Mouse (Mus musculus) forebrain, embryonic 12.5 days (tissue): ENCODE measurements around the gene Tmem62. TPM values are rescaled to one million over a fixed set of nuclear protein-coding genes. Genes with fewer than 3 reads are reported as not detected.

Experiments used
- ATAC-seq: fragments of 200-750 bp; cut with Nextera tagmentation; 2 replicates; pipeline ENCODE4 v1.8.0; 2017; ENCODE audit warnings: moderate TSS enrichment; ENCODE audit not compliant: low FRiP score
- H3K27ac ChIP-seq: fragments of 300-500 bp; sonication (generic); 2 replicates; pipeline ENCODE4 v1.5.1; 2016; ENCODE audit warnings: mild to moderate bottlenecking
- H3K27me3 ChIP-seq: fragments of 300-500 bp; sonication (generic); 2 replicates; pipeline ENCODE4 v1.6.1; 2016; ENCODE audit warnings: mild to moderate bottlenecking
- H3K36me3 ChIP-seq: fragments of 300-500 bp; sonication (generic); replicated peaks from 2 replicates; pipeline ENCODE4 v1.6.1; 2016; ENCODE audit warnings: mild to moderate bottlenecking
- H3K4me1 ChIP-seq: fragments of 300-500 bp; sonication (generic); 2 replicates; pipeline ENCODE4 v1.6.1; 2016
- H3K4me2 ChIP-seq: fragments of 300-500 bp; sonication (generic); 2 replicates; pipeline ENCODE4 v1.6.1; 2016; ENCODE audit warnings: mild to moderate bottlenecking, moderate library complexity
- H3K4me3 ChIP-seq: fragments of 300-500 bp; sonication (generic); replicated peaks from 2 replicates; pipeline ENCODE4 v1.5.1; 2016; ENCODE audit warnings: mild to moderate bottlenecking
- H3K9ac ChIP-seq: fragments of 300-500 bp; sonication (generic); 2 replicates; pipeline ENCODE4 v1.6.1; 2016; ENCODE audit warnings: mild to moderate bottlenecking
- H3K9me3 ChIP-seq: fragments of 300-500 bp; sonication (generic); 2 replicates; pipeline ENCODE4 v1.6.1; 2016
- WGBS: fragments of 180-500 bp; shearing (Covaris S2); methylation state at CpG from one replicate; pipeline ENCODE4 v1.1.7; 2016; 5-methylcytosine and 5-hydroxymethylcytosine counted together
- microRNA-seq: library from miRNA; unstranded; fragments of <30 nt; microRNA quantifications from one replicate; pipeline ENCODE4, GENCODE M21; 2017
- polyA plus RNA-seq: library from polyadenylated mRNA; unstranded; fragments of >200 nt; fragmentation: Nextera tagmentation; extraction: Ambion mirVana; gene quantifications from 2 replicates; pipeline ENCODE4 v1.2.1, GENCODE M21; 2016

Gene Tmem62
- polyA plus RNA-seq, 1 experiment from 2014 or later = 5.6 TPM

DNA sequence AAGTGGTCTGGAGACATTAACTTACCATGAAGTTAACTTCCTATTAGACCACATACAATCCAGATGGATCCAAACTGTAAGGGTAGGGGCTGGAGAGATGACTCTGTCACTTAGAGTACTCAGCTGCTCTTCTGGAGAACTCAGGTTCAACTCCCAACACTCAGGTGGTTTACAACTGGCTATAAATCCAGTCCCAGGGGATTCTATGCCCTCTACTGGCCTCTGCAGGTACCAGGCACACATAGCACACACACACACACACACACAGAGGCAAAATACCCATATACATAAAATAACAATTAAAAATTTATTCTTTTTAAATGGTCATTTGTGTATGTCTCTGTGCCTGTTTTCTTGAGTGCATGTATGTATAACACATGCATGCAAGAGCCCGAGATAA, 62.6 kb downstream of the Tmem62 start:
- H3K27ac ChIP-seq = no peak overlapping the region
- WGBS = 95% methylated on average over 1 of the region's 1 CpGs

DNA sequence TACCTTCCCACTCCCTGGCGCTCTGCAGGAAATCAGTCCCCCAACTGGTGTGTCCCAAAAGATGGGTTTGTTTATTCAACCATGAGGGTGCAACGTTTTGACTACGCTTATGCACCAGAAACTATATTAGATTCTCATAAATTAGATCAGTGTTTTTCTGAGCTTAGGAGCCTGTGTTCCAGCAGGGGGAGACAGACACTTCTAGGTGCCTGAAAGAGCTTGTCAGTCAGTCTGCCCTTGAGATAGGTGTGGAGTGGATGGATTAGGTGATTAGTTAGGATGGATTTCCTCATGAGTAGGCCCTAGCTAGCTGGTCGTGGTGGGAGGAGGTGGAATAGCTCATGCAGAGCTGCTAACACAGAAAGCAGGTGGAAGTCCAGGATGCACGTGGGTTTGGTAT, 64.3 kb downstream of the Tmem62 start:
- Histone ChIP-seq H3K27me3 (no peaks in the 10 kb centered on the region), H3K36me3 (no peaks in the 10 kb centered on the region), H3K27ac (no peak overlapping the region), H3K4me2 (no peak overlapping the region), H3K9me3 (no peaks in the 10 kb centered on the region), H3K4me1 (no peaks in the 10 kb centered on the region), H3K4me3 (no peak overlapping the region), H3K9ac (no peak overlapping the region)
- 54% methylated on average over 5 of the region's 5 CpGs for WGBS
- ATAC-seq = no peak

More for the DNA sequence above, 62.6 kb downstream of the Tmem62 start:
- Histone ChIP-seq H3K4me2 (no peak overlapping the region), H3K4me1 (no peaks in the 10 kb centered on the region), H3K36me3 (no peaks in the 10 kb centered on the region), H3K27me3 (no peaks in the 10 kb centered on the region), H3K9ac (no peak overlapping the region), H3K9me3 (no peaks in the 10 kb centered on the region), H3K4me3 (no peak overlapping the region)
- no peak for ATAC-seq

GRCm38 (mm10) chr2:121045653-121046052, 68.8 kb downstream of the Tmem62 start:
- Histone ChIP-seq H3K27ac (no peak overlapping the region), H3K4me3 (no peak overlapping the region), H3K4me2 (no peak overlapping the region), H3K36me3 (no peaks in the 10 kb centered on the region), H3K27me3 (no peaks in the 10 kb centered on the region), H3K4me1 (no peaks in the 10 kb centered on the region), H3K9ac (no peak overlapping the region), H3K9me3 (no peaks in the 10 kb centered on the region)
- ATAC-seq = no peak
- 81% methylated on average over 4 of the region's 4 CpGs for WGBS

DNA sequence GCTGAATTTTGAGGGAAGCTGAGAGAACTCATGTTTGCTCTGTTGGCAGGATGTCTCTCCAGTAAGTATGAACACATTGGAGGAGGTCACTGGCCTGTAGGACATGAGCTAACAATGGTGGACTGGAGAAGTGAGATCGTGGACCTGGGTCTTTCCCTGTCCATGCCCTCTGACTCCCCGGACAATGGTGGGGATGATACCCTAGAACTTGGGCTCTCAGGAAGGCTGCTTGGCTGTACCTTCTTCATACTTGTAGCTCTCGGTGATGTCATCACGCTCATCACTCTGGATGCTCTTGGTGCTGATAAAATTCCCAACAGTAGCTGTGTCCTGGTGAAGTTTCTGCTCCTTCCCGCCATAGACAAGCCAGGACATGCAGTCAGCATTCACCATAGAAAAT, 75.4 kb downstream of the Tmem62 start:
- H3K27ac ChIP-seq = no peak overlapping the region
- H3K27me3 ChIP-seq = no peaks in the 10 kb centered on the region
- H3K4me1 ChIP-seq = no peaks in the 10 kb centered on the region
- no peak overlapping the region for H3K4me3 ChIP-seq
- 90% methylated on average over 5 of the region's 5 CpGs for WGBS
- no peak overlapping the region for H3K4me2 ChIP-seq
- no peak for ATAC-seq
- no peak overlapping the region for H3K9ac ChIP-seq
- H3K36me3 ChIP-seq = no peaks in the 10 kb centered on the region
- no peaks in the 10 kb centered on the region for H3K9me3 ChIP-seq

GRCm38 (mm10) chr2:121054060-121054459, 77.2 kb downstream of the Tmem62 start:
- Histone ChIP-seq H3K4me2 (no peak overlapping the region), H3K27me3 (no peaks in the 10 kb centered on the region), H3K27ac (no peak overlapping the region), H3K9me3 (no peaks in the 10 kb centered on the region), H3K36me3 (no peaks in the 10 kb centered on the region), H3K4me3 (no peak overlapping the region), H3K9ac (no peak overlapping the region), H3K4me1 (no peaks in the 10 kb centered on the region)
- no peak for ATAC-seq
- WGBS = 85% methylated on average over 2 of the region's 2 CpGs

GRCm38 (mm10) chr2:121055915-121056314, 79.1 kb downstream of the Tmem62 start:
- Histone ChIP-seq H3K4me1 (no peaks in the 10 kb centered on the region), H3K36me3 (no peaks in the 10 kb centered on the region), H3K27ac (no peak overlapping the region), H3K4me2 (no peak overlapping the region), H3K4me3 (no peak overlapping the region), H3K9me3 (no peaks in the 10 kb centered on the region), H3K9ac (no peak overlapping the region), H3K27me3 (no peaks in the 10 kb centered on the region)
- 90% methylated on average over 6 of the region's 6 CpGs for WGBS
- ATAC-seq = no peak

Small RNAs within 50 kb of the gene (microRNA-seq; reads per million reads assigned to microRNA genes)
- gene Gm44325 = not detected

Other genes starting within 250 kb of the Tmem62 start
- 9.9 and 10.2 TPM in 2 replicates for gene Cdan1, start 126.9 kb upstream of the Tmem62 start, polyA plus RNA-seq
- gene Ttbk2, start 126.4 kb upstream of the Tmem62 start, polyA plus RNA-seq = 12.3 and 12.6 TPM in 2 replicates
- gene Ubr1, start 6.3 kb upstream of the Tmem62 start, polyA plus RNA-seq = 27.4 and 31.7 TPM in 2 replicates
- gene Ccndbp1, start 31.4 kb downstream of the Tmem62 start, polyA plus RNA-seq = 44.9 and 47.7 TPM in 2 replicates
- 3.9 and 4.4 TPM in 2 replicates for gene Epb42, start 60.1 kb downstream of the Tmem62 start, polyA plus RNA-seq
- not detected in 2 replicates for gene Tgm5, start 108.8 kb downstream of the Tmem62 start, polyA plus RNA-seq
- not detected in 2 replicates for gene Tgm7, start 132.8 kb downstream of the Tmem62 start, polyA plus RNA-seq
- gene Adal, start 163.4 kb downstream of the Tmem62 start, polyA plus RNA-seq = 25.7 and 33.3 TPM in 2 replicates
- 21.7 and 26.6 TPM in 2 replicates for gene Lcmt2, start 163.6 kb downstream of the Tmem62 start, polyA plus RNA-seq
- gene Tubgcp4, start 193.6 kb downstream of the Tmem62 start, polyA plus RNA-seq = 82.9 and 83.1 TPM in 2 replicates
- 14.4 and 16.2 TPM in 2 replicates for gene Zscan29, start 194.1 kb downstream of the Tmem62 start, polyA plus RNA-seq